Mouse (Mus musculus) cerebellum, postnatal 25 days (tissue): ENCODE data around the gene Chpf.

Experiments
- DNase-seq, 2 experiments: peaks; one replicate each; pipeline ENCODE4 v3.0.0; 2021; ENCODE audit warnings: mixed read lengths in 2 of 2

Chpf gene

GRCm38 (mm10) chr1:75498897-75499296 lies 19.8 kb upstream of the Chpf start:
- DNase-seq: no peak

GRCm38 (mm10) chr1:75494878-75495548 lies 15.9 kb upstream of the Chpf start:
- peak; percentile 62 to 75 for DNase-seq

GRCm38 (mm10) chr1:75492579-75493170 lies 13.6 kb upstream of the Chpf start:
- DNase-seq: no peak

- peak in 1 of 2 experiments; percentile 11 for DNase-seq
These were observed 11.9 kb upstream of the Chpf start for GRCm38 (mm10) chr1:75490785-75491551.

- DNase-seq: peak; percentile 82 to 88
These were observed 8.5 kb upstream of the Chpf start for GRCm38 (mm10) chr1:75487405-75488161.

- peak; percentile 45 to 48 for DNase-seq
These were observed 7.9 kb upstream of the Chpf start for GRCm38 (mm10) chr1:75487040-75487404.

GRCm38 (mm10) chr1:75486561-75486960 lies 7.5 kb upstream of the Chpf start:
- DNase-seq: no peak

- no peak for DNase-seq
These were observed 1.6 kb upstream of the Chpf start for GRCm38 (mm10) chr1:75480735-75481134.

- peak; percentile 48 to 56 for DNase-seq
These were observed 929 bp upstream of the Chpf start for GRCm38 (mm10) chr1:75480036-75480435.

GRCm38 (mm10) chr1:75479635-75479989 lies 505 bp upstream of the Chpf start:
- DNase-seq: no peak

- DNase-seq: no peak
These were observed 610 bp downstream of the Chpf start for GRCm38 (mm10) chr1:75478497-75478896.

- DNase-seq: no peak
These were observed 1.2 kb downstream of the Chpf start for GRCm38 (mm10) chr1:75477966-75478290.

- DNase-seq: peak; percentile 97
These were observed 1.7 kb downstream of the Chpf start for GRCm38 (mm10) chr1:75477264-75477965.

- no peak for DNase-seq
These were observed 2.7 kb downstream of the Chpf start for GRCm38 (mm10) chr1:75476441-75476840.

GRCm38 (mm10) chr1:75469287-75469825 lies 9.8 kb downstream of the Chpf start:
- DNase-seq: no peak

- peak; percentile 89 for DNase-seq
These were observed 11.7 kb downstream of the Chpf start for GRCm38 (mm10) chr1:75467215-75467927.

- no peak for DNase-seq
These were observed 15.4 kb downstream of the Chpf start for GRCm38 (mm10) chr1:75463652-75464204.

- no peak for DNase-seq
These were observed 16.5 kb downstream of the Chpf start for GRCm38 (mm10) chr1:75462636-75463035.

GRCm38 (mm10) chr1:75460297-75460696 lies 18.8 kb downstream of the Chpf start:
- DNase-seq: peak; percentile 28 to 58

GRCm38 (mm10) chr1:75458789-75459684 lies 20.1 kb downstream of the Chpf start:
- peak in 1 of 2 experiments; percentile 44 for DNase-seq
